Mouse (Mus musculus): ENCODE results near the gene Sec16a.

Sec16a gene

DNA sequence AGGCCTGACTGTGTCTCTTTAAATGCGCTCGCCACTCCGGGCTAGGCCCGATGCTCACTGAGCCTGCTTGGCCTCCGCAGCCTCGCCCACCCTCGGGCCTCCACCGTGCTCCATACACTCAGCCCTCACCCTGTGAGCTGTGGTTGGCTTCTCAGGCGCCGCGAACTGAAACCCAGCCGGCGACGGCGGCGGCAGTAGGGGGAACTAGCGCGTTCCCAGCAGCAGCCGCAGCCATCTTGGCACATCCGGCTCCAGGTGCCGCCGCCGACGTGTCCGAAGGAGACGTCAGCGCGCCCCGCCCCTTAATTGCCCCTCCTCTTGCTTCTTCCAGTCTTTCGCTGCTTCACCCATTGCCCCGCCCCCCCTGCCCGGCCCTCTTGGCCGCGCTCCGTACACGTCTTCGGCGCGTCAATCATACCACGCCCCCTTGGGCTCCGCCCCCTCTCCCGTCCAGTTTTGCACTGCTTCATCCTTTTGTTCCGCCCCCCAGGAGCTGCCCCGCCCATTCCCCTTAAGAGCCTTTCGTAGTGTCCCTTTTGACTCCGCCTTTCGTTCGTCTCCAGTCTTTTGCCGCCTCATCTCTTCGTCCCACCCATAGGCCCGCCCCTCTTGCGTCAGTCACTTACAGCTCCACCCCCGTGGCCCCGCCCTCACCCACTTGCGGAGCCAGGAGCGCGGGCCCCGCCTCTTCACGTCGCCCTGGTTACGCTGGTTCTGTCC lies at the start of gene Sec16a:
Gene Sec16a (minus strand): TSS at position 271 of the 720 bp plus-strand sequence.
- peak; percentile 100 for DNase-seq (ENCODE audit: low spot score)

DNA sequence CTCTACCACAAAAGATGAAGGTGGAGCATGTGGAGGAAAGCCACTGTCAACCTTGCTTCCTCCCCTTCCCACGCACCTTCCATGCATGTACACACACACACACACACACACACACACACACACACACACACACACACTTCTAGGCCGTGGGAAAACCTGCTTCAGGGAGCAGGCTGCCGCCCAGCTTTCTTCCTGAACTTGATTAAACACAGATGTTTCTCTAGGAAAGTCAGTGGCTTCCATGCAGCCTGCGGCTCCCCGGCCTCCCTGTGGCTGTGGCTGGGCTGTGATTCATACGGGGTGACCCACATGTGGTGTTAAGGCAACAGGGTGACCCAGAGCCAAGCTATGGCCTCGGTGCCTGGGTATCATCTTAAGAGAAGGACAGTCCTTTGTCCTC lies 49.4 kb upstream of the Sec16a start:
- no peak for DNase-seq (ENCODE audit: low spot score)

DNA sequence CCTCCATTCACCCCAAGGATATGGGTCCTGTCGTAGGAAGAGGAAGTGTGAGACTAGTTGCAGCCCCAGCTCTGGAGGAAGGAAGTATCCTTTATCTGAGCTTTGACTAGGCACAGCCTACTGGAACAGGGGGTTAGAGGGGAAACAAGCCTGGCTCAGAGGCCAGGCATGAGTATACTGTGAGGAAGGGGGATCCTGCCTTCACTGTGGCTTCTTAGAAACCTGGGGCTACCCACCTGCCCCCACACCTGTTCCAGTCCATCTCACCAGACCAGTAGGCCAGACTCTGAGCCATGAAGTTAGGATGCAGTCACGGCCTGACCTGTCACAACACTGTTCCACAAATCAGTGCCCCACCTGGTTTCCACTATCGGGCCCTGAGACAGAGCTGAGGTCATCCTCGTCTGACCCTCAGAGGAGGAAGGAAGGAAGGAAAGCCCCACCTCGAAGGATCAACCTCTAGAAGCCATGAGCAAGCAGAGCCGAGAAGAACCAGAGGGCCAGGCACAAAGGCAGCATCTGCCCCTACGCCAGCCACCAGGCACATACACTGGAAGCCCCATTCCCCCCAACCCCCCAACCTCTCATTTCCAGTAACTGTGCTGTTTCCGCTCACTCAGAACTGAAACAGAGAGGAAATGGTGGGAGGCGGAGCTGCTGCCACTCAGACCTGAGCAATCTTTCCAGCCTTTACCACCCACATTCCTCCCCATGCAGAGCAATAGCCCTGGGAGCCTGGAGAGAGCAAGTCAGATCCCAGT lies 48.2 kb upstream of the Sec16a start:
- DNase-seq (ENCODE audit: low spot score): no peak

DNA sequence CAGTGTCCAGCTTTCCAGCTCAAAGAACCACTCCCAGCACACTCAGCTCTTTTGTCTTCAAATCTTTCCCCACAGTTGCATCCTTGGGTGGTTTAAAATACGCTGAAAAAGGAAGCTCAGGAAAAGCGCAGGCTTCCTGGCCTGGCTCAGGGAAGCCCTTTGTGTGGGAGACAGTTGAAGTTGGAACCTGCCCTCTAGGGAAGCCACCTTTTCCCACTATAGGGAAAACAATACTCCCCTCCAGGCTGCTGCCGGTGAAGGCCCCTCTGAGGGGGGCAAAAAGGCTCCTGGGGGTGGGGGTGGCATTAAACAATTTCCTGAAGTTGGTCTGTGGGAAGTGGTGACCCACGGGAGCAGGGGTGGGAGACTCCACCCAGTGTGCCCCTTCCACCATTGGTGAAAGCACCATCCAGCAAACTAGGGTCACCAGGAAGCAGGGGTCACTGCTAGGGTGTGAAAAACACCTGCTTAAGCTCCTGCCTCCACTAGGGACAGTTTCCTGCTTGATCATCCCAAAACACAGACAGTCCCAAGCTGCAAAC lies 45.8 kb upstream of the Sec16a start:
- no peak for DNase-seq (ENCODE audit: low spot score)

DNA sequence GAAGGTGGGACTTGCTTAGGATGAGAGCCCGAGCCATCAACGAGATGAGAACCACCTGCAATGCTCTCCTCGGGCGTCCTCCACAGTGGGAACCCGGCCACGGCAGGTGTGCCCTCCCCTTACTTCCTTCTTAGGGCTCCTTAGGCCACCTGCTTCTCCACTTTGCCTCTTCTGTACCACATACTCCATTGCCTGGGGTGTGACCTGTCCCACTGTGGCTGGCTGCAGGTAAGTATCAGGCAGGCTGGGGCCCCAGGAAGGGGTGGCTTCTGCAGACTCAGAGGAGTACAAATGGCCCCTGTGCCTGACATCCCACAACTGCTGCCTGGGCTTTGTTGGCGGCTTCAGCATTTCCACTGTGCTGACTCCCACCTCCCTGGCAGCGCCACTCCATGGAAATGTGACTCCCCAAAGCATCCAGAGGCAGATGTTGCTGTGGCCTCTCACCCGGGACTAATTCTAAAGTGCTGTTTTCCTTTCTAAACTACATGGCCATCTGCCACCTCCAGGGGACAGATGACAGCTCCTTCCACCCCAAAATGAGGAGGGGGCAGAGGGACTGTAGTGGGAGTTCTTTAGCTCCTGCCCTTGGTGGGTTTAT lies 43.6 kb upstream of the Sec16a start:
- DNase-seq (ENCODE audit: low spot score): no peak

DNA sequence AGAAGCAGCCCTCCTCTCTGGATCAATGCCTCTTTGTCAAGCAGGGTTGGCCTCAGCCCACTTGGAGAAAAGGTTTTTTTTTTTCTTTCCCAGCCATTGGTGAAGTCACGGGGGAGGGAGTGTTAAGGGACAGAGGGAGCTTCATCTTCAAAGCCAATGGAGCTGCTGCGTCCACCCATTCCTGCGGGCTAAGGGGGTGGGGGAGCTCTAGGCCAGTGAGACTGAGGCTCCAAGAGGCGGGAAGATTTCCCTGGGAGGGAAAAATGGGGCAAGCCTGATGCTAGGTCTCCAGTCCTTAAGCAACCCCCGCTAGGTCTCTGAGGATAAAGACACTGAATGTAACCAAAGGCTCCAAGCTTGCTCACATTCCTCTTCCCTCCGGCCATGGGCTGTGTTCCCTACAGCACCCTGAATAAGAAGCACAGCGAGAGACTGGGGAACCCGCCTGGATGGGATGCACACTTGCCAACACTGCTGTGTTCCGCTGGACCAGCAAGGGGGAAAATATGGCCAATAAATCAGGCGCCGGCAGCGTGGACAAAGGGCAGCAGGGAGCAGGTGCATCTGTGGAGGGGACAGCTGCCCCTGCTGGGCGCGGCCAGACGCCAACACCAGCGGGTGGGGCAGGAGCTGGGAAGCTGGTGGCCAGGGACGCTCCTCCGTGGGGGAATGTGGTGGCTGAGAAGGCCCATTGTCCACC lies 42.5 kb upstream of the Sec16a start:
- no peak for DNase-seq (ENCODE audit: low spot score)

DNA sequence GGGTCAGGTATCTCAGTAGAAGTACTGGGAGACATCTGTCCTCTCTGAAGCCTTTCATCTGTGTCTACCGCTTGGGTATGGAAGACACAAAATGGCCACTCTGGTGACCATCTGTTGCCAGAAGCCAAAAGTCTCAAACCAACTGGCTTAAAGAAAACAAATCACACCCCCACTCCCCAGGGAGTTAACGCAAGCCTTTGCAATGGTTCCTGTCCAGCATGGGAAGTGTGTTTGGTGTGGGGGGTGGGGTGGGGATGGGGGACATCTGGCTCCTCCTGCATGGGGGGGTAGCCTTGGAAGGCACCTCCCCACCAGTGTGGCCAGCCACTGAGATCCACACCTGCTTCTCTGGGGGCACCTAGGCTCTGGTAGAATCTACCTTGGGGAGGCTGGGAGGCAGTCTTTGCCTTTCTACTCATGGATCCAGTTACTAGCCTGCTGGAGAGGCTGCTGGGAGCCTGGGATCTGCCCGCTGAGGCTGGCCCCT lies 41.9 kb upstream of the Sec16a start:
- no peak for DNase-seq (ENCODE audit: low spot score)

DNA sequence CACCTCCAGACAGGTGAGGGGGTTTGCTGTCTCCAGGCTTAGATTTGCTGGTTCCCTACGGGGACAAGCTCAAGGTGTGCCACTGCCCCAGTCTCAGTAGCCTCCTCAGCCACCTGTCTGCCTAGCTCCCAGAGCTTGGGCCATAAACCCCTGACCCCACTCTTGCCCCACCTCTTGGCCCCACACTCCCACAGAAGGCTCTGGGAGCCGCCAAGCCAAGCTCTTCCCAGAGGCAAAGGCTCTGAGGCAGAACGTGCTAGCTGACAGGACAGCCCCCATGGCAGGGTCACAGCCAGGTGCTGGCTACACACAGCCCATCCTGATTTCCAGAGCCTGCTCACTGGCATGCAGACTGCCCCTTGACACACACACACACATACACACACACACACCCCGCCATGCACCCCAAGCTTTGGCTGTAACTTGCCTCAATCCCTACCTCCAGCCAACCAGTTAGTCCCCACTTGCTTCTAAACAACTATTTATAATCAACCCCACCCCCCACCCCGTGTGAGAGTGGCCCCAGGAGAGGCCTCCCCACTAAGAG lies 41.3 kb upstream of the Sec16a start:
- no peak for DNase-seq (ENCODE audit: low spot score)

DNA sequence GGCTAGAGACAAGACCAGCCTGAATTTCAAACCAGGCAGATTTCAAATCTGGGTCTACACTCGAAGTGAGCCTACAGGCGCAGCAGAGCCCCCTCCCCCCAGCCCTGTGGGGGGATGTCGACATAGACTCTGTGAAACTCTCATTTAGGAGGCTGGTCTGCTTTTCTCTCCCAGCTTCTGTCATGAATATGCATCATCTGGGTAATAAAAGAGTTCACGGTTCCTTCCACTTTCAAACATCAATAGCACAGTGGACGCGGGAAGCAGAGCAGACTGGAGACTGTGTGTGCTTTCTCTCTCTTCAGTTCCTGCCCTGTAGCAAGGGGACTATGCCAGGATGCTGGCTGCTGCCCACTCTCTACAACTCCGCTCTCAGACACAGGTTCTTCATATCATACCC lies 40.7 kb upstream of the Sec16a start:
- DNase-seq (ENCODE audit: low spot score): no peak

DNA sequence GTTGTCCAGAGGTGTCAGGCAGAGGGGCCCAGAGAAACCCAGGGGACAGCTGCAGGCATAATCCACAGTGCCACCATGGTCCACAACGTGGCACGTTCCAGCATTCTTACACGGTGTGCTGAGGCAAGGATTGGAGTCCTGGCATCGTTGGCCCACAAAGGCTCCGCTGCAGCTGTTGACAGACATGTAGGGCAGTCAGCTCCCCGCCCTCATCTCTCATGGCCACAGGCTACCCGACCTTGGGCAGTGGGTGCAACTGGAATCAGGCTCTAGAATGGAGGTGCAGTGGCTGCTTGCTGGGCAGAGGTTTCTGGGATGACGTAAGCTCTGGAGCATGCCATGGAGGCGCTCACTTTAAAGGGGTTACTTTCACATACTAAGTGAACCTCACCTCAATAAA lies 40.3 kb upstream of the Sec16a start:
- DNase-seq (ENCODE audit: low spot score): no peak

DNA sequence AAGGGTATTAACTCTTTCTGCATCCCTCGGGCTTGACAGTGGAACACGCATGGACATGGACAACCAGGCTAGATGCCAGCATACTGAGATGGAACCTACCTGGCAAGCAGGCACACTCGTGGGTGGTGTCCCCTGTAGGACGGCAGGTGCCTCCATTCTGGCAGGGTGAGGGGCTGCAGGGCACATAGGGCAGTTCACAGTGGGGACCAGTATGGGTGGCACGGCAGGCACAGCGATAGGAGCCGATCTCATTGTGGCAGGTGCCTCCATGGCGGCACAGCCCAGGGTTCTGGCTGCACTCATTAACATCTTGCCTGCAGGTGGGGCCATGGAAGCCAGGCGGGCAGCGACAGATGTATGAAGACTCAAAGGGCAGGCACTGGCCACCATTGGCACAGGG lies 39.2 kb upstream of the Sec16a start:
- no peak for DNase-seq (ENCODE audit: low spot score)

DNA sequence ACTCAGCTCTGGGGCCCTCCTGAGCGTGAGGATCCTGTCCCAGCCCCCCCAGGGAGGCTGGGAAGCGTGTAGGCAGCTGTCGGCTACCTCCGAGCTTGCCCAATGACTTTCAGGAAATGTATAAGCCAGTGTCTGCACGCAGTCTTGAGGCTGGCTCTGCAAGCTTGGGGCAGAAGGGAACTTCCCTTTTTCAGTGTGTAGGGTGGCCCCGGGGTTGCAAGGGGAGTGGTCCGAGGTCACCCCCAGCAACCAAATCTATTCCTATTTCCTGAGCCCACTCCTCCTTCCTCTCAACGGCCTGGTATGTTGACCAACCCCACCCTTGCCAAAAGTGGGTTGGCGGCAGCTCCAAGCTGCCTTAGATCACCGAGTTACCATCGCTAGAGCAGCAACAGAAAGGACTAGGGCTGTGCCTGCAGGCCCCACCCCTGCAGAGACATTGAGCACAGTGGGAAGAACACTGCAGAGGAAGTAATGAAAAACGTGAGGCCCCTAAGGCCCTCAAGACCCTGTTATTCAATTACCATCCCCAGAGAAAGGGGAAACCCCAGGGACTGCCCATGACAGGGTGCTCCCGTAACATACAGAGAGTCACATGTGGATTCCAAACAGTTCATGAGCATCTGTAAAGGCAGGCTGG lies 38.3 kb upstream of the Sec16a start:
- no peak for DNase-seq (ENCODE audit: low spot score)

DNA sequence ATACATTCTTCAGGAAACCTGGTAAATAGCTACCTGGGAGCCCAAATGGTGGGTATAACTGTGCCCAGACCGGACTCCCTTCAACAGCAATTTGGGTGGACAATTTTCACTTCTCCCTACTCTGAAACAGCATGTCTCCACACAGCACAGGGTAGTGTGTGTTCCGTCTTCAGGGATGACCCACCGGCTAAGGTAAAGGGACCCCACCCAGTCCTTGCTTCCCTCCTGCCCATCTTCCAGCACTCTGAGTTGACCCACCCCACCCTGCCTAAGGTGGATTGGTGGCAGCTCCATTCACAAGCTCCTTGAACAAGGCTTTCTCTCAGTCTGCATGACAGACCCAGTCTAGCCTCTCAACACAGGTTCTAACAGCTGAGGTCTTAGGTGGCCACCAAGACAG lies 37.8 kb upstream of the Sec16a start:
- no peak for DNase-seq (ENCODE audit: low spot score)

DNA sequence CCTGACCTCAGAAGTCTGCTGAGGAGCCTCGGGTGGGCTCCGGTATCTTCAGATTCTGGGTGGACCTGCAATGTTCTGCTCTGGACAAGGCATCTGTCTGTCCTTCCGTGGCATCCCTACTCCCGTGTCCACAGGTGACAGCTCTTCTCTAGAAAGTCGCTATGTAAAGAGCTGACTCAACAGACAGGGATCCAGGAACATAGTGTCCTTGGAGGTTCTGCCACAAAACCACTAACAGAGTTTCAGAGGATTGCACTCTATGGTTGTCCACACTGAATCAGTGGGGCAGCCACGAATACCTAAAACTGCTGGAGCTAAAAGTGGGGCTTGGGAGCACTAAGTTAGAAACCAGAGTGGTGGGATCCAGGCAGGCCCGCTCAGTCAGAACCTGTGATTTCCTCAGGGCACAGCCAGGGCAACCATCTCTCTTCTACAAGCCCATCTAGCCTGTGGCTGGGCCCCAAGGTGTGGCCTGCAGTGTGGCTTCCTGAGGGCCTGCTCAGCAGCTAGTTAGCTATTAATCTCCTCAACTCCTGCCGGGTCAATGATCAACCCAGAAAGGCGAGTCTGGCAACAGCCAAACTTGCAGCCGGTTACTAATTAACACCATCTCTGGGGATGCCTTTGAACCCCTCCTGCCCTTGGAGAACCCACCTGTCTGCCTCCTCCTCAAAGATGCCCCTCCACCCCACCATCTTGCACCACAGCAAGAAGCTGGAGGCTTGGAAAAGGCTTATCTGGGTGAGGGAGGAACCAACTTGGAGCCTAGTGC lies 36.9 kb upstream of the Sec16a start:
- no peak for DNase-seq (ENCODE audit: low spot score)

DNA sequence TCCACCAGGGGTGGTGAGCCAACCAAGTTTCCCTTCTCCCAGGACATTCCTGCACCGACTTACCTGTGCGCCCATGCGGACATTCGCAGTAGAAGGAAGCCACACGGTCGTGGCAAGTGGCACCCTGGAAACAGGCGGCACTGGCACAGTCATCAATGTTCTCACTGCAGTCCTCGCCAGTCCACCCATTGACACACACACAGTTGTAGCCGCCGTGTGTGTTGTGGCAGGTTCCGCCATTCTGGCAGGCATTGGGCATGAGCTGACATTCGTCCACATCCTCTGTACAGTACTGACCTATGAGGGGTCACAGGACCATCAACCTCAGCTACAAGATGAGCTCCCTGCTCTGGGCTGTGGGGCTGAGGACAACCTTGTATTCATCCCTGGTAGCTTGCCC lies 35.9 kb upstream of the Sec16a start:
- no peak for DNase-seq (ENCODE audit: low spot score)

DNA sequence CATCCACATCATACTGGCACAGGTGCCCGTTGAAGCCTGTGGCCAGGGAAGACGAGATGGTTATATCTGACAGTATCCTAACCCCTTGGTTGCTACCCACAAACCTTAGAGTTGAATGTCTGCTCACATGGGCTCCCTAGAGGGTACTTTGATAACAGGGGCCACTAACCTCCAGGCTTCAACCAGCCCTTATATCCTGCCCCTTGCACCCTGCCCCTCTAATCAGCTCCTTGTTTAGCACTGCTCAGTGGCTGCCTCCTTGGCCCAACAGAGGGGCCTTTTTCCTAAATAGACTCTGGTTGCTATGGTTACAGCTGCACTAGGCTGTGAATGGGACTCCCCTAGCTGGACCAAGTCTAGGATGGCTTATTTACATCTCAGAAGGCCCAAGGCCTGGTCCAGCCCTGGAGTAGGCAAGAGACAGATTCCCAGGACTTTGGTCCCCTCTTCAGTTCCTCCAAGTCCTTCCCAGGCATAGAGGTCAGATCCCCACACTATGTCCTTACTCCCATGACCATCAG lies 33.7 kb upstream of the Sec16a start:
- no peak for DNase-seq (ENCODE audit: low spot score)

DNA sequence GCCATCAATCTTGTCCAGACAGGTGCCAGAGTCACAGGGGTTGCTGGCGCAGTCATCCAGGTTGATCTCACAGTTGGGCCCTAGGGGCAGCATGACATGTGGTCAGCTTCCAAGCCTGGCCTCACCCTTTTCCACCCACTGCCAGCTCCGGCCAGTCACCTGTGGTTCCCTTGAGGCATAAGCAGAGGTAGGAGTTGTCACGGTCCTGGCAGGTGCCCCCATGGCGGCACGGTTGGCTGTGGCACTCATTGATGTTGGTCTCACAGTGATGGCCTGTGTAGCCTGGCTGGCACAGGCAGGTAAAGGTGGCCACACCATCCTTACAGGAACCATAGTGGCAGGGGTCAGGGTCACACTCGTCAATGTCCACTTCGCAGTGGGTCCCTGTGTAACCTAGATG lies 32.9 kb upstream of the Sec16a start:
- DNase-seq (ENCODE audit: low spot score): no peak

DNA sequence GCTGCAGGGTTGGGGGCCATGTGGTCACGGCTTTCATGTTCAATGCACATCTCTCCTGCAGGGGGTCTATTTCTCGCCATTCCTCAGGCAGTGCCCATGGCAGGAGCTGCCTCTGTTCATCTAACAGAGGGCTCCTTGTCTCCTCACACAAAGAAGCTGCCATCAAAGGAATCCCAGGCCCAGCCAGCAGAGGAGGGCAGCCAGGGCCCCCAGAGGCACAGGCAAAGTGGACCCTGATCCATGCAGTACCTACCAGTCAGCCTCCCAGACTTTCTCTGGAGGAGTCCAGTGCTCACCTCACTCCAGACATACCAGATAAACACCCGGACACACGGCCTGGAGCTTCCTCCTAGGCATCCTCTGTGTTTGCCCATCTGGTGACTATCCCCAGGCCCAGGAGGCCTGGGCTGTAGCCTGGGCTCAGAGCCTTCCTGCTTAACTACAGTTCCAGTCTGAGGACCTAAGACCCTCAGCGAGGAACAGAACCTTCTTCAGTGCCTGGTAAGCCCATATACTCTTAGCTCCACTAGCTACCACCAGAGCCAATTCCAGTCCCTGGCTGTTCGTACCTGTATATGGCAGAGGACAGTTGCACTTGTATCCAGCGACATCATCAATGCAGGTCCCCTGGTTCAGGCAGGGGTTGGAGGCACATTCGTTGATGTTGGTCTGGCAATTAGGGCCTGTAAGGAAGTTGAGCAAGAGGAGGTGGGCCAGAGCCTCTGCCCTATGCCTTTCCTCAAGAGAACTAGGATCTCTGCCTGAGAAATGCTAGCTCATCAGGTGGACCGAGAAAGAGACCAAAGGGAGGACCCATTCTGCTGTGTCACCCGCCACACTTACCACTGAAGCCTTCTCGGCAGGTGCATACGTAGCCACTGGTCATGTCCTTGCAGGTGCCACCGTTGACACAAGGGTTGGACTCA lies 30.8 kb upstream of the Sec16a start:
- no peak for DNase-seq (ENCODE audit: low spot score)

DNA sequence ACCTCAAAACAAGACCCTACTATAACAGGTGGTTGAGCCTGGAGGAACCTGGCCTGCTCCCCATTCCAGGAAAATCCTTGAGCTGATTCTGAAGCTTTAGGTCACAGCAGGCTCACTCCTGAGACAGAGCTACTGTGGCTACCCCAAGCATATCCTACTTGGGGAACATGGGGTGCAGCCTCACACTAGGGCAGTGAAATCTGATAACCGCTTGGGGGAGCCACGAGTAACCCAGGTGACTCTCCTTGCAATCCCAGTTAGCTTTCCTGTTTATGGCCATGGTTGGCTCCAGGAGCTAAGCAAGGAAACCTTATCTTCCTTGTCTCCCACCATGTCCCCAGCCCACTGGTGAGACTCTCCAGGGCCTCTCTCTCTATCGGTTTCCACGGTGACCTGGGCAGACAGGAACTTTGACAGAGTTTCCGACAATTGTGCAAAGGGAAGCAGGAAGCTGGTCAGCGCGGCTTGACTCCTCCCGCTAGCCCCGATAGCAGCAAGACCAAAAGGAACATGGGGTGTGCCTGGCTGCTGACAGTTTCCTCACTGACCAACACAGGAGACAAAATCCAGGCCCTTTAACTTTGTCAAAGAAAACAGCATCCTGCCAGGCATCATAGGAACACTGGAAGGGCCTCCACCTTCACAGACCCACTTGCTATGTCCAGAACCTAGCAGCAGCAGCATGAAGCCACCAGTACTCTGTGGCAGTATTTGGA lies 29.9 kb upstream of the Sec16a start:
- DNase-seq (ENCODE audit: low spot score): no peak
